Mouse (Mus musculus) v-Abl transformed pro-B cells (cell line): Measurements from ENCODE around the gene Myt1l.

Experiments
- in situ Hi-C, 2 experiments: fragments of 400-800 bp; cut with MboI; formaldehyde crosslinking; loops; one replicate each; pipeline ENCODE4 v1.15.1; 2025; ENCODE audit not compliant: unreplicated experiment in 2 of 2

The Myt1l gene

DNA sequence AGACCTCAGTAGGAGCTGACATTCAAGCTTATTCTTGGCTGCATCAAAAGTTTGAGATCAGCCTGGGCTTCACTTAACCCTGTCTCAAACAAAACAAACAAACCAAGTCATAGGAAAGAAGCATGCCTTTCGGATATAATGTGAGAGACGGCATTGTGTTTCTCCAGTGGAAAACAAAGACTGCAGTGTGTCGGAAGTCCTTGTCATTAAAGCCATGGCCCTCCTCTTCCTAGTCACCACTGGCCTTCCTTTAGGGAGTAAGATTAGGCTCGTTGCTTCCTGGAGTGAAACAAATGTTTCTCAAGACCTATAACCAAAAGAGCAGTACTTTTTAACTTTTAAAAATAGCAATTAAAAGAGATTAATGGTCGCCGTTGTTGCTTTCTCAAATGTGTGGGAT is 422.9 kb downstream of the Myt1l start:
- in situ Hi-C loops: no loop called here

GRCm38 (mm10) chr12:29951485-29951884 is 423.3 kb downstream of the Myt1l start:
- in situ Hi-C loops: no loop called here

GRCm38 (mm10) chr12:29952102-29952501 is 423.9 kb downstream of the Myt1l start:
- in situ Hi-C loops: no loop called here

- in situ Hi-C loops: no loop called here
Measured at GRCm38 (mm10) chr12:29953999-29954398, 425.8 kb downstream of the Myt1l start.

GRCm38 (mm10) chr12:29954464-29954863 is 426.3 kb downstream of the Myt1l start:
- in situ Hi-C loops: no loop called here

DNA sequence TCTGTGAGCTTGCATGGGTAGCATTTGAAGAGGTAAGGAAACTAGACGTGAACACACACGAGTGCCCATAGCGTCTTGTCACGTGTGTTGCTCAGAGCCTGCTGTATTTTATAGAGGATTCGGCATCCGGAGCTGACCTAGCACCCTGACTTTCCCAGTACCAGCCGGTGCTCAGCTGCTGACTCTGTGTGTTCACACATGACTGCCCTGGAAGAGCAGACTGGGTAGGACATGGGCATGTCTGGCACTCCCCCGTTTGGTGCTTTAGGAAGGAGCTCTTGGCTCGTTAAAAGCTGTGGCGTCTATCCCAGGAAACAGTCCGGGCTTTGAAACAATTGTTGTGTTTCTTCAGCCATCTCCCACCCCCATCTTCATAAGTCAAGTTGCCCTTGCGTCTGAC is 428.8 kb downstream of the Myt1l start:
- in situ Hi-C loops: no loop called here

GRCm38 (mm10) chr12:29958637-29959036 is 430.5 kb downstream of the Myt1l start:
- in situ Hi-C loops: no loop called here

- in situ Hi-C loops: no loop called here
Measured at GRCm38 (mm10) chr12:29961041-29961440, 432.9 kb downstream of the Myt1l start.

DNA sequence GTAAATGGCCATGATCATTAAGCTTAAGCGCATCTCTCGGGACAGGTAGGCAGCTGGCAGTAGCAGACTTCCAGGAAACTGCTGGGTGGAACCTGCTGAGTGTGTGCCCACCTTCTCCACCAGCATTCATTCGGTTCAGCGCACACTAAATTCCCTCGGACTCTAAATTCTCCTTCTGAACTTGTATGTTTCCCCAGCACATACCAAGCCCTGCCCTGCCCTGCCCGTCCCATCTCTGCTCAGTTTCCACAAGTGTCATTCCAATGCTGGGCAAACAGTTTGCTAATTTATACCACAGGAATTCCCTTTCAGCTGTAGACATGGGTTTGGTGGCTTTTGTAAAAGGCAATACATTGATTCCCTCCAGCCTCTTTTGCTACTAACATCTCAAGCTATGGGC is 436.8 kb downstream of the Myt1l start:
- in situ Hi-C loops: no loop called here

DNA sequence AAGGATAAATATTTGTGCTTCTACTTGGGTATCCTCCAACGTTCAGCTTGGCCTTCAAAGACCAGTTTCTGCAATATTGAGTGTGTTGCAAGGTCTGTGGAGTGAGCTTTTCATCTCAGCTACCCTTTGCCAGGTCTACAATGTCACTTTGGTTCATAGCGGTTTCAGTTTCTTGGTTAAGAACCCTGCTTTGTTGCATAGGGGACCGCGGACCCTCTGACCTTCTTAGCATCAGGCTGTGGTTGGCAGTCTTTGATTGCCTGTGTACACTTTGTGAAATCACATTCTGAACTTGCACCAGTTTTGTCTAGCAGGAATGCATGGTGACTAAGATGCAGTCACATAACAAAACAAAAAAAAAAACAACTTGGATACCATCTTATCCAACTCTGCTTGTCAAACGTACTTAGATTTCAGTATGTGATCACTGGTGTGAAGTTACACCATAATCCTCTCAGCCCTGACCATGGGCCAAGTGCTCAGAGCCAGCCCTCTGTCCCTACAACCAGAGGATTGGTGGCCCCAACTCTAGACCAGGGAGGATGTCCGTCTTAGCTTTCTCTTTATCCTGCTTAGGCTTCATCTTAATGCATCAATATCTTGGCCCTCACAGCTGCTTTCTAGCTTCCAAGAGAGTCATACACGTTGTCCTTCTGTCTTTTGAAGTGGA is 443.7 kb downstream of the Myt1l start:
- in situ Hi-C loops: no loop called here

DNA sequence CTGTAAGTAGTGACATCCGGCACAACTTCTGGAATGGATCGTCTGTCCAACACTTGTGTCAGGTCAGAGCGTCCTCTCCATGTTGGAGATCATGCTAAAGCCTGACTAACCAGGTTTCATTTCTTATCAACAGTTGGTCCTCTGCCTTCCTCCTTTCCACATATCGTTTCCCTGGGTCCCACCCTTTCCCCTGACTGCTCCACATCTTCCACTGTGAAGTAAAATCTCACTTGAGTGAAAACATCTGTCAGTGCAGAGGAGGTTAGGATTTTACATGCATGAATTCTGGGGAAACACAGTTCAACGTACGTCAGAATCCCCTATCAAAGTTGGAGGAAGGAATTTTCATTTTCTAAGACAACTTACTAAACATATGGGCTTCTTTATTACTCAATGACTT is 444.3 kb downstream of the Myt1l start:
- in situ Hi-C loops: no loop called here
